Mouse (Mus musculus): ENCODE results near the gene Smyd3. TPM values are rescaled to one million over a fixed set of nuclear protein-coding genes. Genes with fewer than 3 reads are reported as not detected.

The Smyd3 gene
- polyA plus RNA-seq, 1 experiment from 2014 or later = 24.0 TPM

GRCm38 (mm10) chr1:179553197-179553948 is 35.5 kb upstream of the Smyd3 start:
- no peak for ATAC-seq (ENCODE audit: insufficient number of reproducible peaks, insufficient read depth, low FRiP score, low read depth)
- Histone ChIP-seq H3K27me3 (ENCODE audit: control insufficient read depth, insufficient read depth, low read length) (no peaks in the 10 kb centered on the region), H3K4me3 (ENCODE audit: low read depth, low read length) (no peak overlapping the region), H3K4me1 (ENCODE audit: control insufficient read depth, insufficient read depth, low read length) (no peaks in the 10 kb centered on the region), H3K9me3 (ENCODE audit: control insufficient read depth, low read depth, low read length) (no peaks in the 10 kb centered on the region), H3K36me3 (ENCODE audit: control insufficient read depth, insufficient read depth, low read length) (no peaks in the 10 kb centered on the region), H3K9ac (replicated peaks; ENCODE audit: low read depth, low read length) (no peak overlapping the region), H3K4me2 (replicated peaks; ENCODE audit: low read depth, low read length) (no peak overlapping the region), H3K27ac (ENCODE audit: low read length) (peak overlapping the region; percentile 23; the same call in 1 of the 2 replicates)
- WGBS = 61% methylated on average over 5 of the region's 5 CpGs

- 49% methylated on average over 7 of the region's 7 CpGs for WGBS
- peak overlapping the region; percentile 23; the same call in 1 of the 2 replicates for H3K27ac ChIP-seq (ENCODE audit: low read length)
- H3K4me3 ChIP-seq (ENCODE audit: low read depth, low read length) = no peak overlapping the region
These were observed 34.9 kb upstream of the Smyd3 start for GRCm38 (mm10) chr1:179552751-179553150.

DNA sequence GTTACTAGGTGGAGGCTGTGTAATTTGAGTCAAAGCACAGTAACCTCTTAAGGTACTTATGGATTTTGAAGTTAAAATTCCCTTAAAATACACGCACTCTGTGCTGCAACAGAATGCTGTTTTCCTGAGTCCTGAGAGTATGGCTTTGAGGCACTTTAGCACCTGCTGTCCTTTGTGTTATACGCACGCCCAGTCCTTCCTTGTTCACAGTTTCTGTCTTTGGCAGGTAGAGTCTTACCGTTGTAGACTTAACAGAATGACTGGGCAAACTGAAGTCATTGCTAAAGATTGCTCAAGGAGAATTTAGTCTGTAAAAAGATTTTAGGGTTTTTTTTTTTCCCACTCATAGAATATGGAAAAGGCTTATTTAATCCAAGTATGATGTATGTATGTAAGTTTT is 34.1 kb upstream of the Smyd3 start:
- no peaks in the 10 kb centered on the region for H3K9me3 ChIP-seq (ENCODE audit: control insufficient read depth, low read depth, low read length)
- no peak overlapping the region for H3K4me3 ChIP-seq (ENCODE audit: low read depth, low read length)
- no peak overlapping the region for H3K9ac ChIP-seq (replicated peaks; ENCODE audit: low read depth, low read length)
- no peaks in the 10 kb centered on the region for H3K36me3 ChIP-seq (ENCODE audit: control insufficient read depth, insufficient read depth, low read length)
- peaks cover 12% of the 10 kb centered on the region; the same call in 1 of the 2 replicates for H3K4me1 ChIP-seq (ENCODE audit: control insufficient read depth, insufficient read depth, low read length)
- H3K4me2 ChIP-seq (replicated peaks; ENCODE audit: low read depth, low read length) = no peak overlapping the region
- 73% methylated on average over 4 of the region's 4 CpGs for WGBS
- H3K27ac ChIP-seq (ENCODE audit: low read length) = no peak overlapping the region
- no peak for ATAC-seq (ENCODE audit: insufficient number of reproducible peaks, insufficient read depth, low FRiP score, low read depth)
- H3K27me3 ChIP-seq (ENCODE audit: control insufficient read depth, insufficient read depth, low read length) = no peaks in the 10 kb centered on the region

More at GRCm38 (mm10) chr1:179552751-179553150, 34.9 kb upstream of the Smyd3 start:
- no peaks in the 10 kb centered on the region for H3K27me3 ChIP-seq (ENCODE audit: control insufficient read depth, insufficient read depth, low read length)
- H3K9ac ChIP-seq (replicated peaks; ENCODE audit: low read depth, low read length) = no peak overlapping the region
- no peak overlapping the region for H3K4me2 ChIP-seq (replicated peaks; ENCODE audit: low read depth, low read length)
- peaks cover 6% of the 10 kb centered on the region; the same call in 1 of the 2 replicates for H3K4me1 ChIP-seq (ENCODE audit: control insufficient read depth, insufficient read depth, low read length)
- peak; percentile 56; the same call in 1 of the 2 replicates for ATAC-seq (ENCODE audit: insufficient number of reproducible peaks, insufficient read depth, low FRiP score, low read depth)
- no peaks in the 10 kb centered on the region for H3K36me3 ChIP-seq (ENCODE audit: control insufficient read depth, insufficient read depth, low read length)
- H3K9me3 ChIP-seq (ENCODE audit: control insufficient read depth, low read depth, low read length) = no peaks in the 10 kb centered on the region

DNA sequence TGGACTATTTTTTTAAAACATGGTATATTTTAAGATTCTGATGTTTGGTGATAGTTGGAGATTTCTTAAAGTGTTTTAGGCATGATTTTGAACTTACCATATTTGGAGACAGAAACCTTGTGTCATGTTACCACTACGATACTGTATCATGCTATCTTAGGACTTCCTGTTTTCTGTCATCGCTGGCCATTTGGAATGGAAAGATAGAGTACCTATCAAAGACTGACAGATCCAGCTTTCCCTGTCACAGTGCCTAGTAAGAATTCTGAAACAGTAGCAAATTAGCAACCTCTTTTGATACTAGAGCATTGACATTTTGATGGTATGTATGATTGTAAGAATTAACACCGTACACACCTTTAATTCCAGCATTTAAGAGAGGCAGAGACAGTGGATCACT is 33.5 kb upstream of the Smyd3 start:
- Histone ChIP-seq H3K4me1 (ENCODE audit: control insufficient read depth, insufficient read depth, low read length) (peaks cover 12% of the 10 kb centered on the region; the same call in 1 of the 2 replicates), H3K36me3 (ENCODE audit: control insufficient read depth, insufficient read depth, low read length) (no peaks in the 10 kb centered on the region), H3K4me2 (replicated peaks; ENCODE audit: low read depth, low read length) (no peak overlapping the region), H3K4me3 (ENCODE audit: low read depth, low read length) (no peak overlapping the region), H3K9ac (replicated peaks; ENCODE audit: low read depth, low read length) (no peak overlapping the region), H3K9me3 (ENCODE audit: control insufficient read depth, low read depth, low read length) (no peaks in the 10 kb centered on the region), H3K27ac (ENCODE audit: low read length) (no peak overlapping the region), H3K27me3 (ENCODE audit: control insufficient read depth, insufficient read depth, low read length) (no peaks in the 10 kb centered on the region)
- whole genome bisulfite sequencing = 87% methylated on average over 3 of the region's 3 CpGs
- no peak for ATAC-seq (ENCODE audit: insufficient number of reproducible peaks, insufficient read depth, low FRiP score, low read depth)

GRCm38 (mm10) chr1:179548996-179549752 is 31.3 kb upstream of the Smyd3 start:
- Histone ChIP-seq H3K4me1 (ENCODE audit: control insufficient read depth, insufficient read depth, low read length) (peaks cover 18% of the 10 kb centered on the region), H3K27me3 (ENCODE audit: control insufficient read depth, insufficient read depth, low read length) (no peaks in the 10 kb centered on the region), H3K36me3 (ENCODE audit: control insufficient read depth, insufficient read depth, low read length) (no peaks in the 10 kb centered on the region), H3K9me3 (ENCODE audit: control insufficient read depth, low read depth, low read length) (no peaks in the 10 kb centered on the region), H3K4me3 (ENCODE audit: low read depth, low read length) (no peak overlapping the region), H3K27ac (ENCODE audit: low read length) (no peak overlapping the region), H3K4me2 (replicated peaks; ENCODE audit: low read depth, low read length) (no peak overlapping the region), H3K9ac (replicated peaks; ENCODE audit: low read depth, low read length) (no peak overlapping the region)
- WGBS = 89% methylated on average over 5 of the region's 5 CpGs
- ATAC-seq (ENCODE audit: insufficient number of reproducible peaks, insufficient read depth, low FRiP score, low read depth) = no peak

DNA sequence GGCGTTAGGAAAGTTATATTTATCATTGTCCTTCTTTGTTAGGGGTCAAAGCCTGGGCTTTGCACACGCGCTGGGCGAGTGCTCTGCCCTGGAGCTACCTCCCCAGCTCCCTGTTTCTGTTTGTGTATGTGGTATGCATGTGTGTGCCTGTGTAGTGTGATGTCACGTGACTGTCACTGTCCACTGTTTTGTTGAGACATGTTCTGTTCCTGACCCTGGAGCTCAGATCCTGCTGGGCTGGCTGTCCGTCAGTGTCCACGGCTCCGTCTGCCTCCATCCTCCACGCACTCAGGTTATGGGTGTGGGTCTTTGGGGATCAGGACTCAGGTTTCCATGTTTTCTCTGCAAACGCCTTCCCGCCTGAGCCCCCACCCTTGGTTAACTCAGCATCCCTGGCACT is 30.4 kb upstream of the Smyd3 start:
- Histone ChIP-seq H3K9ac (replicated peaks; ENCODE audit: low read depth, low read length) (no peak overlapping the region), H3K9me3 (ENCODE audit: control insufficient read depth, low read depth, low read length) (no peaks in the 10 kb centered on the region), H3K4me2 (replicated peaks; ENCODE audit: low read depth, low read length) (0 out of 2 replicates have a peak overlapping the region, but pooled peaks have one; percentile 2), H3K4me3 (ENCODE audit: low read depth, low read length) (no peak overlapping the region), H3K27me3 (ENCODE audit: control insufficient read depth, insufficient read depth, low read length) (no peaks in the 10 kb centered on the region), H3K4me1 (ENCODE audit: control insufficient read depth, insufficient read depth, low read length) (peaks cover 18% of the 10 kb centered on the region), H3K27ac (ENCODE audit: low read length) (no peak overlapping the region), H3K36me3 (ENCODE audit: control insufficient read depth, insufficient read depth, low read length) (0 out of 2 replicates have a peak, but pooled peaks cover under 1% of the 10 kb centered on the region)
- WGBS = 57% methylated on average over 11 of the region's 11 CpGs
- ATAC-seq (ENCODE audit: insufficient number of reproducible peaks, insufficient read depth, low FRiP score, low read depth) = no peak

DNA sequence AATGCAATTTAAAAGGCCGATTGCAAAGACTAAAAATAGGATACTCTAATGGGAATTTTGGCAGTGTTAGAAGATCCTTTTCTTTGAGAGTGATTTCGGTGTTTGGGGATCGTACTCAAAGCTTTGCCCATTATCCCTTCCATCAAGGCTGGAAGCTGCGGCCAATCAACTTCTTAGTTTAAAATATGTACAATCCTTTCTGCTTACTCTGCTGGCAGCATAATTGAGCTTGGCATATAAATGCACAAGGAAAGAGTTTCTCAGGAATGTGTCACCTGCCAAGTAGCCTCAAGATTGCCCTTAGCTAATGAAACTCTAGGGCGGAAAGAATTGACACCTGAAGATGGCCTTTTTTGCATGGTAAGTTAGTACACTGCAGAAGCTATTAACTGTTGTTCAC is 29.3 kb upstream of the Smyd3 start:
- Histone ChIP-seq H3K4me2 (replicated peaks; ENCODE audit: low read depth, low read length) (peak overlapping the region; percentile 40), H3K9ac (replicated peaks; ENCODE audit: low read depth, low read length) (peak overlapping the region; percentile 49), H3K4me1 (ENCODE audit: control insufficient read depth, insufficient read depth, low read length) (peaks cover 18% of the 10 kb centered on the region), H3K27me3 (ENCODE audit: control insufficient read depth, insufficient read depth, low read length) (no peaks in the 10 kb centered on the region), H3K9me3 (ENCODE audit: control insufficient read depth, low read depth, low read length) (no peaks in the 10 kb centered on the region), H3K27ac (ENCODE audit: low read length) (no peak overlapping the region), H3K36me3 (ENCODE audit: control insufficient read depth, insufficient read depth, low read length) (0 out of 2 replicates have a peak, but pooled peaks cover 3% of the 10 kb centered on the region), H3K4me3 (ENCODE audit: low read depth, low read length) (peak overlapping the region; percentile 58)
- WGBS = 9% methylated on average over 5 of the region's 5 CpGs
- ATAC-seq (ENCODE audit: insufficient number of reproducible peaks, insufficient read depth, low FRiP score, low read depth) = no peak

DNA sequence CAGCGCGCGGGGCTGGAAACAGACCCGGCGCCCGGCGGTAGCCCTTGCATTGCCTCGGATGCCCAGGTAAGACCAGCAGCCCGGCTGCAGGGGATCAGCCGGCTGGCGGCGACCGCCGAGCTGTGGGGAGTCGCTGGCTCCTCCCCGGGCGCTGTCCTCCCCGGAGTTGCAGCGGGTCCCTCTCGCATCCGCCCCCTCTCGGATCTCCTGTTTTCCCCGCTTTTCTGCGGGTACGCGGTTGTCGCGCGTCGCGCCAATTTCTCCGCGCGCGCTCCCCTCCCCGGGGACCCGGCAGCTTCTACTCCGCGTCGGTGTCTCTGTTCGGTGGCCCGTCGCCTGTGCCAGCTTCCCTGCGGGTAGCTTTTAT is 28.7 kb upstream of the Smyd3 start:
- peak overlapping the region; percentile 40 for H3K4me2 ChIP-seq (replicated peaks; ENCODE audit: low read depth, low read length)
- H3K4me3 ChIP-seq (ENCODE audit: low read depth, low read length) = peak overlapping the region; percentile 58
- peak; percentile 81 for ATAC-seq (ENCODE audit: insufficient number of reproducible peaks, insufficient read depth, low FRiP score, low read depth)
- no peaks in the 10 kb centered on the region for H3K27me3 ChIP-seq (ENCODE audit: control insufficient read depth, insufficient read depth, low read length)
- H3K4me1 ChIP-seq (ENCODE audit: control insufficient read depth, insufficient read depth, low read length) = peaks cover 18% of the 10 kb centered on the region
- no peaks in the 10 kb centered on the region for H3K9me3 ChIP-seq (ENCODE audit: control insufficient read depth, low read depth, low read length)
- H3K36me3 ChIP-seq (ENCODE audit: control insufficient read depth, insufficient read depth, low read length) = peaks cover 3% of the 10 kb centered on the region; the same call in 1 of the 2 replicates
- H3K9ac ChIP-seq (replicated peaks; ENCODE audit: low read depth, low read length) = peak overlapping the region; percentile 49
- H3K27ac ChIP-seq (ENCODE audit: low read length) = peak overlapping the region; percentile 88
- WGBS = under 1% methylated on average over 44 of the region's 44 CpGs

All from stomach, embryonic 14.5 days (tissue).